Mouse (Mus musculus): ENCODE measurements at regions not wholly inside any gene's neighbourhood (a gene's known extent, or its start where the extent isn't known, plus 50 kb on each side); places are given as distances from the start of the nearest gene placed in this dataset.

GRCm38 (mm10) chr4:125871211-125871610 is 153.1 kb upstream of the Csf3r start:
- 78% methylated on average over 12 of the region's 13 CpGs for WGBS

DNA sequence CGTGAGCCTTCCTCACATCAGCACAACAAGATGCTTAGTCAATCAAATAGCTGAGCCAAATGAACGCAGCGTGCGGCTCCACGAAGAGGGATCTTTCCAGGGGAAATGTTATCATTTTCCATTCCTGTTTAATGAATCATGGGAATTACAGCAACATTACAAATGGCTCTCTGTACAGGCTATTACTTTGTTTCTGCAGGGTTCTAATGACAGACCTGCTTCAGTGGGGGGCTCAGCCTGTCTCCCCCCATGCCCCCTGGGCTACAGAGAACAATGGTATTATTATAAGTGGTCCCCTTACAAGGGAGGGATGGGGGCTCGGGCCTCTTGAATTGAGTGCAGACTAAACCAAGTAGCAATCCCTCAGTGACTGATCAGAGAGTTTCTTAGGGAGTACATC is 144.3 kb upstream of the Csf3r start:
- Histone ChIP-seq H3K36me3 (ENCODE audit: control insufficient read depth, insufficient read depth, low read length) (no peaks in the 10 kb centered on the region), H3K4me2 (replicated peaks; ENCODE audit: low read depth, low read length, severe bottlenecking) (no peak overlapping the region), H3K9me3 (ENCODE audit: control insufficient read depth, low read length) (no peaks in the 10 kb centered on the region), H3K4me3 (replicated peaks; ENCODE audit: low read length) (no peak overlapping the region), H3K9ac (ENCODE audit: low read depth, low read length, severe bottlenecking) (no peak overlapping the region), H3K4me1 (ENCODE audit: control insufficient read depth, insufficient read depth, low read length) (peaks cover 10% of the 10 kb centered on the region), H3K27me3 (ENCODE audit: control insufficient read depth, insufficient read depth, low read length) (no peaks in the 10 kb centered on the region), H3K27ac (replicated peaks; ENCODE audit: low read depth, low read length) (no peak overlapping the region)
- WGBS = 77% methylated on average over 6 of the region's 6 CpGs
- DNase-seq (ENCODE audit: low spot score) (no peak), ATAC-seq (ENCODE audit: low FRiP score, low read depth) (no peak)
- no peak for TF ChIP-seq POLR2A (IDR thresholded peaks at IDR 0.05; ENCODE audit: borderline replicate concordance, extremely low read depth, insufficient read depth, insufficient read length)

More at GRCm38 (mm10) chr4:125871211-125871610, 153.1 kb upstream of the Csf3r start:
- Histone ChIP-seq H3K9ac (ENCODE audit: low read depth, low read length, severe bottlenecking) (no peak overlapping the region), H3K36me3 (ENCODE audit: control insufficient read depth, insufficient read depth, low read length) (no peaks in the 10 kb centered on the region), H3K4me1 (ENCODE audit: control insufficient read depth, insufficient read depth, low read length) (no peaks in the 10 kb centered on the region), H3K9me3 (ENCODE audit: control insufficient read depth, low read length) (no peaks in the 10 kb centered on the region), H3K27me3 (ENCODE audit: control insufficient read depth, insufficient read depth, low read length) (no peaks in the 10 kb centered on the region), H3K27ac (replicated peaks; ENCODE audit: low read depth, low read length) (no peak overlapping the region), H3K4me2 (replicated peaks; ENCODE audit: low read depth, low read length, severe bottlenecking) (no peak overlapping the region), H3K4me3 (replicated peaks; ENCODE audit: low read length) (no peak overlapping the region)
- ATAC-seq (ENCODE audit: low FRiP score, low read depth) (no peak), DNase-seq (ENCODE audit: low spot score) (no peak)
- TF ChIP-seq POLR2A (IDR thresholded peaks at IDR 0.05; ENCODE audit: borderline replicate concordance, extremely low read depth, insufficient read depth, insufficient read length) = no peak

DNA sequence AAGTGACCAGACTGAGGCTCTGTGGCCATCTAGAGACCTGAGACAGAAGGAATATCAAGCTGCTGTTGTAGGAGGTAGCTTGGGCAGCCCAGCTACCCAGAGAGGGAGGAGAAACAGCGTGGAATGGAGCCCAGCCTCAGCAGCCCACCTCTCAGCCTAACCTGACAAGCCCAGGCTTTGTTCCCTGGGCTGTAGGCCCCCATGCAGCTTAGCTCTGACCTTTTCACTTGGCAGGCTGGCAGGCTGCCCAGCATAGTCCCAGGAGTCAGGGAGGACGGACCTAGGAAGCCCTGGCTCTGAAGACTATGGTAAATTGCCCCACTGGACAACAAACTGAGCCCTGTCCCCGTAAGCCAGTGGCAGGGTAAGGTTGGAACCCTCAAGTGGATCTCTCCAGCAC is 141.8 kb upstream of the Csf3r start:
- no peaks in the 10 kb centered on the region for H3K9me3 ChIP-seq (ENCODE audit: control insufficient read depth, low read length)
- H3K27ac ChIP-seq (replicated peaks; ENCODE audit: low read depth, low read length) = peak overlapping the region; percentile 13; the same call in 1 of the 2 replicates
- 0 out of 2 replicates have a peak overlapping the region, but pooled peaks have one; percentile 4 for H3K9ac ChIP-seq (ENCODE audit: low read depth, low read length, severe bottlenecking)
- H3K4me1 ChIP-seq (ENCODE audit: control insufficient read depth, insufficient read depth, low read length) = peaks cover 10% of the 10 kb centered on the region
- WGBS = 24% methylated on average over 3 of the region's 3 CpGs
- peak; percentile 13 for DNase-seq (ENCODE audit: low spot score)
- no peak overlapping the region for H3K4me3 ChIP-seq (replicated peaks; ENCODE audit: low read length)
- H3K36me3 ChIP-seq (ENCODE audit: control insufficient read depth, insufficient read depth, low read length) = no peaks in the 10 kb centered on the region
- TF ChIP-seq POLR2A (IDR thresholded peaks at IDR 0.05; ENCODE audit: borderline replicate concordance, extremely low read depth, insufficient read depth, insufficient read length) = no peak
- ATAC-seq (ENCODE audit: low FRiP score, low read depth) = no peak
- H3K27me3 ChIP-seq (ENCODE audit: control insufficient read depth, insufficient read depth, low read length) = no peaks in the 10 kb centered on the region
- no peak overlapping the region for H3K4me2 ChIP-seq (replicated peaks; ENCODE audit: low read depth, low read length, severe bottlenecking)

DNA sequence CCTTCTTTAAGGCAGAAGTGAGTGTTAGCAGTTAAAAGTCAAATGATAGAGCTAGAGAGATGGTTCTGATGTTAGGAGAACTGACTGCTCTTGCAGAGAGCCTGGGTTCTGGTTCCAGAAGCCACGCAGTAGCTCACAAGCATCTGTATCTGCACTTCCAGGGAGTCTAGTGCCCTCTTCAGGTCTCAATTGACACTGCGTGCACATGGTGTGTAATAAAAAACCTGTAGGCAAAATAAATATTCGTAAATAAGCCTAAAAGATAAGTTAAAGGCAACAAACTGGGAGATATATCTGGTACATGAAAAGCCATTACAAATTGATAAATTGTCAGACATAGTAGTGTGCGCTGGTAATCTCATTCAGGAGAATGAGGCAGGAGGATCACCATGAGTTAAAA is 133.8 kb upstream of the Csf3r start:
- no peaks in the 10 kb centered on the region for H3K9me3 ChIP-seq (ENCODE audit: control insufficient read depth, low read length)
- H3K4me2 ChIP-seq (replicated peaks; ENCODE audit: low read depth, low read length, severe bottlenecking) = no peak overlapping the region
- no peaks in the 10 kb centered on the region for H3K27me3 ChIP-seq (ENCODE audit: control insufficient read depth, insufficient read depth, low read length)
- ATAC-seq (ENCODE audit: low FRiP score, low read depth) = no peak
- TF ChIP-seq POLR2A (IDR thresholded peaks at IDR 0.05; ENCODE audit: borderline replicate concordance, extremely low read depth, insufficient read depth, insufficient read length) = no peak
- H3K4me1 ChIP-seq (ENCODE audit: control insufficient read depth, insufficient read depth, low read length) = no peaks in the 10 kb centered on the region
- no peak overlapping the region for H3K27ac ChIP-seq (replicated peaks; ENCODE audit: low read depth, low read length)
- WGBS = 53% methylated on average over 4 of the region's 4 CpGs
- no peaks in the 10 kb centered on the region for H3K36me3 ChIP-seq (ENCODE audit: control insufficient read depth, insufficient read depth, low read length)
- no peak overlapping the region for H3K4me3 ChIP-seq (replicated peaks; ENCODE audit: low read length)
- H3K9ac ChIP-seq (ENCODE audit: low read depth, low read length, severe bottlenecking) = no peak overlapping the region
- no peak for DNase-seq (ENCODE audit: low spot score)

- no peak for DNase-seq (ENCODE audit: low spot score)
- Histone ChIP-seq H3K27me3 (ENCODE audit: control insufficient read depth, insufficient read depth, low read length) (no peaks in the 10 kb centered on the region), H3K4me1 (ENCODE audit: control insufficient read depth, insufficient read depth, low read length) (peaks cover 4% of the 10 kb centered on the region; the same call in 1 of the 2 replicates), H3K4me2 (replicated peaks; ENCODE audit: low read depth, low read length, severe bottlenecking) (no peak overlapping the region), H3K9me3 (ENCODE audit: control insufficient read depth, low read length) (no peaks in the 10 kb centered on the region), H3K4me3 (replicated peaks; ENCODE audit: low read length) (no peak overlapping the region), H3K9ac (ENCODE audit: low read depth, low read length, severe bottlenecking) (no peak overlapping the region), H3K27ac (replicated peaks; ENCODE audit: low read depth, low read length) (no peak overlapping the region), H3K36me3 (ENCODE audit: control insufficient read depth, insufficient read depth, low read length) (no peaks in the 10 kb centered on the region)
- no peak for ATAC-seq (ENCODE audit: low FRiP score, low read depth)
- TF ChIP-seq POLR2A (IDR thresholded peaks at IDR 0.05; ENCODE audit: borderline replicate concordance, extremely low read depth, insufficient read depth, insufficient read length) = no peak
- WGBS = 77% methylated on average over 6 of the region's 6 CpGs
Measured at GRCm38 (mm10) chr4:125893139-125893538, 131.2 kb upstream of the Csf3r start.

GRCm38 (mm10) chr4:125897707-125898106 is 126.6 kb upstream of the Csf3r start:
- H3K9me3 ChIP-seq (ENCODE audit: control insufficient read depth, low read length) = no peaks in the 10 kb centered on the region
- no peak for DNase-seq (ENCODE audit: low spot score)
- H3K4me3 ChIP-seq (replicated peaks; ENCODE audit: low read length) = no peak overlapping the region
- no peak overlapping the region for H3K4me2 ChIP-seq (replicated peaks; ENCODE audit: low read depth, low read length, severe bottlenecking)
- WGBS = 74% methylated on average over 2 of the region's 2 CpGs
- H3K27ac ChIP-seq (replicated peaks; ENCODE audit: low read depth, low read length) = no peak overlapping the region
- H3K4me1 ChIP-seq (ENCODE audit: control insufficient read depth, insufficient read depth, low read length) = peaks cover 13% of the 10 kb centered on the region
- no peak overlapping the region for H3K9ac ChIP-seq (ENCODE audit: low read depth, low read length, severe bottlenecking)
- no peaks in the 10 kb centered on the region for H3K36me3 ChIP-seq (ENCODE audit: control insufficient read depth, insufficient read depth, low read length)
- TF ChIP-seq POLR2A (IDR thresholded peaks at IDR 0.05; ENCODE audit: borderline replicate concordance, extremely low read depth, insufficient read depth, insufficient read length) = no peak
- no peak for ATAC-seq (ENCODE audit: low FRiP score, low read depth)
- H3K27me3 ChIP-seq (ENCODE audit: control insufficient read depth, insufficient read depth, low read length) = no peaks in the 10 kb centered on the region; the same call in 1 of the 2 replicates
